Mouse (Mus musculus): ENCODE results near the gene Mettl3. TPM values are rescaled to one million over a fixed set of nuclear protein-coding genes. Genes with fewer than 3 reads are reported as not detected.
"Not testable (repeated sequence)": the region's sequence is repeated elsewhere in the genome, so short reads cannot be mapped to it uniquely, and the experiment has no call there.

The Mettl3 gene
- total RNA-seq, 2 experiments from 2014 or later = 39.8 to 41.5 TPM

DNA sequence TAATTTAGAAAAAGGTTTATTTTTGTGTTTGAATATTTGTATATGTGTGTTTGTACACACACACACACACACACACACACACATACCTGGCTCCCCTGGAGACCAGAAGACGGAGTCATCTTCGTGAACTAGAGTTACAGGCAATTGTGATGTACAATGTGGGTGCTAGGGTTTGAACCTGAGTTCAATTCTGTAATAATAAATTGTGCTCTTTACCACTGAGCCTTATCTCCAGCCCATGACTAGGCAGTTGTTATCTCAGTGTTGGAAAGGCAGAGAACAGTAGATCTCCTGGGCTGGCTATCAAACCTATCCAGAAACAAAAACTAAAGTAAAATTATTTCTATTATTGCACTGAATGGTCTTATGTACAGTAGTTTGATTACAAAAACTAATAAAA lies 1.2 kb upstream of the Mettl3 start:
- intact Hi-C loops (cut with DNase I) = no loop called here
- no peak for DNase-seq (ENCODE audit: low spot score in 2 of 2)

DNA sequence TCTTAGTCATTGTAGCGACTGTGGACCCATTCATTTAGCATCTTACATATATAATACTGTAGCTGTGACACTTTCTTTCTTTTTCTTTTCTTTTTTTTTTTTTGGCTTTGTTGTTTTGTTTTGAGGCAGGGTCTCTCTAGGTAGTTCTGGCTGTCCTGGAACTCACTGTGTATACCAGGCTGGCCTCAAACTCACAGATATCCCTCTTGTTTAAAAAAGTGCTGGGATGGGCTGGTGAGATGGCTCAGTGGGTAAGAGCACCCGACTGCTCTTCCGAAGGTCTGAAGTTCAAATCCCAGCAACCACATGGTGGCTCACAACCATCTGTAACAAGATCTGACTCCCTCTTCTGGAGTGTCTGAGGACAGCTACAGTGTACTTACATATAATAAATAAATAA lies 1.4 kb downstream of the Mettl3 start:
- intact Hi-C loops (cut with DNase I); DNase-seq (ENCODE audit: low spot score in 2 of 2): not testable (repeated sequence)

DNA sequence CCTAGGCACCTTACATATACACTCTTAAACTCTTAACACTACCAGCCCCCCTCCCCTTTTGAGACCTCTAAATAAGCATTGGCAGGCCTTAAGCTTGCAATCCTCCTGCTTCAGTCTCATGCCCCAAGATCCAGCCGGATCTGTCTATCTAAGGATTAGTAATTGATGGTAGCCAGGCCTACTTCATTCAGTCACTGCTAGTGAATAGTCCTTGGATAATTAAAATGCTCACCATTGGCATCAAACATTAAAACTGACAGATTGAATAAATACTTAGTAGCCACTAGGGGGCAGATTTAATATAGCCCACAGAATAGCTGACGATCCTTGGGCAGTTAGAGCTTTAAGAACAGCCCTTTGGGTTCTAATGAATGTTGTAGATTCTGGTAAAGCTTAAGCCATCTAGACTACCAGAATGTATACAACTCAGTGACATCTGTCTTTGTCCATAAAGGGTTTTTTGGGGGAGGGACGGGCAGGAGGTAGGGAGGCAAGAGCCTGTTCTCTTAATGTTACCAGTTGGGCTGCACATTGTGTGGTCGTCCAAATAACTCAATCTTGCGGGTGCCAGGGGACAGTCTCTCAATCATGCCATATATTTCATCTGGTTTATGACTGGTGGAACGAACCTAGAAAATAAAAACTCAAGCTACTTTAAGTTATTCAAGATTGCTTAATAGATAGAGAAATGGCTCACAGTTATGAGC lies 9.2 kb downstream of the Mettl3 start:
- intact Hi-C loops (cut with DNase I) = loop anchor here (2.0 kb wide), 1 partner anchor 43 kb away; no protein-coding TSS in a partner anchor
- no peak for DNase-seq (ENCODE audit: low spot score in 2 of 2)

DNA sequence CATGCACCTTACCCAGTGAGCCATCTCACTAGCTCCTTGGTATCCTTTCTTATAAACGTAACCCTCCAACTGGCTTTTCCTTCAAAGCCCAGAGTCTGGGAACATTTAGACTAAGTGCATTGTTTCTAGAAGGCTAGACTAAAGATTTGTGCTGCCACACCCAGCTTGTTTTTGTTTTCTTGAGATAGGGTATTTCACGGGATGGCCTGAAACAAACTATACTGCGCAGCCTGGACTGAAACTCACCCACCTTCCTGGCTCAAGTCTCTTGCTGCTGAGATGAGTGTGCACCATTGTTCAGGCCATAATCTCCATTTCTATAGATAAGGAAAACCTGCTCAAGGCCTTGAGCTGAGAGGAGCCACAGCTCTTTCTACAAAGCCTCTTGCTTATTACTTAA lies 20.7 kb downstream of the Mettl3 start:
- DNase-seq (ENCODE audit: low spot score in 2 of 2) = no peak
- intact Hi-C loops (cut with DNase I) = loop anchor here (10.0 kb wide), 1 partner anchor 399 kb away; the partner anchor contains the start of gene Mettl17

DNA sequence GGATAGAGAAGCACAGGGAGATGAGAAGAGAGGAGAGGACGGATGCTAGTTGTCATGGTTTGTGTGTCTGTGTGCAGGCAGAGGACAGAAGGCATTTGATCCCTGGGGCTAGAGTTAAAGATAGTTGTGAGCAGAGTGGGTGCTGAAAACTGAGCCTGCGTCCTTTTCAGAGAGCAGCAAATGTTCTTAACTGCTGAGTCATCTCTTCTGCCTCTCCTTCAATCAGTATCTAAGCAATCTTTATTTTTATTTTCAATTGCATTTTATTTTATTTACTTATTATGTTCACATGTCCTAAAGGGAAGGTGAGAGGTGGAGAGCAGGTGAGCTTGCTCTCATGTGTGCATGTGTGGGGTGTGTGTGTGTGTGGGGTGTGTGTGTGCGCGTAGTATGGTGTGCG lies 21.3 kb downstream of the Mettl3 start:
- DNase-seq (ENCODE audit: low spot score in 2 of 2) = peak in 1 of 2 experiments; percentile 8
- intact Hi-C loops (cut with DNase I) = loop anchor here (10.0 kb wide), 1 partner anchor 399 kb away; the partner anchor contains the start of gene Mettl17

DNA sequence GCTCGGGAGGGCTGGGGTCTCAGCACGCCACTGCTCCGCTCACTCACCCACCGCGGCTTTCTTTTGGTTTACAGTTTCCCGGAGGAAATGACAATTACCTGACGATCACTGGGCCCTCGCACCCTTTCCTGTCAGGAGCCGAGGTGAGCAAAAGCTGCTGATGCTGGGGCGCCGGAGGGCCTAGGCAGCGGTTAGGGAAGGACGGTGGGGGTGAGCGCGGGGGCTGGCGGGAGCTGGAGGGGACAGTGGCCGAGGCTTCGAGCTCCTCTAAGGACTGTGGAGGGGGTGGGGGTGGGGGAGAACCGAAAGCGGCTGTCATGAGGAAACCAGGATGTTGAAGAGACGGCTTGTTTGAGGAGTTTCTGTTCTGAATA lies 25.2 kb downstream of the Mettl3 start:
- intact Hi-C loops (cut with DNase I) = loop anchor here (1.0 to 10.0 kb wide), 4 partner anchors 22 to 395 kb away; partner anchors contain the start of genes Chd8, Mettl17 and Mettl3
- DNase-seq (ENCODE audit: low spot score in 2 of 2) = no peak

DNA sequence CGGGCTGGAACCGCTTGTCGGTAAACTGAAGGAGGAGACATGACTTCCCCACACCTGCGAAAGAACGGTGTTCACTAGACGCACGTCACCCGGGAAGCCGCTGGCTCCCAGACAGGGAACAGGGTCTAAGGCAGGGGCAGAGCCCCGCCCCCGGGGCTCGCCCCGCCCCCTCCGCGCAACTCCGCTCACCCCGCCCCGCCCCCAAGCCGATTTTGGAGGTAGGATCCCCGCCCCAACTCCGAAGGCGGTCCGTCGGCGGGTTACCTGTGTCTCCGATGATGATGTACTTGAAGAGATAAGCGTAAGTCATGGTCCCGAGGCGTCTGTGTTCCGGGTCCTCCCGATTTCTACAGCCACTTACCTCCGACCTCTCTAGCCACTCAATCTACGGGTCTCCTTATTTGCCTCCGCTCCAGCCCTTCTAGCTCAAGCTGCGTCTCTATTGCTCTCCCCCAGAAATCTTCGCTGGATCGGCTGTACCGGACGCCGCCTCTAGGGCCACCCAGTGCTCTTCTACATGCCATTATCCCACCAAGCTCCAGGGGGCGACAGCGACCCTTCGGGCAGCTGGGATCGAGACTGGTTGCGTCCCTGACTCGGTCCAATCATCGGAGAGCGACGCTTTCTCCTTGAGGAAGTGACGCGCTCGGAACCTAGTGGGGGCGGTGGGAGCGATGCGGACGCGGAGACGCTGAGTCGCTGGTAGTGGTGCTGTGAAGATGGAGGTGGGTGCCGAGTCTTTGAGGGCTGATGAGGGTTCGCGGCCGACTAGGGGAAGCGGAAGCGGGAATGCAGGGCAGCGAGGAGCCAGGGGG lies 25.8 kb downstream of the Mettl3 start, which contains the start of the genes Tox4 and Rab2b:
Gene Tox4, plus strand, starts transcription at position 215 of the 815 bp plus-strand sequence.
Gene Rab2b, minus strand, starts transcription at position 614 of the 815 bp plus-strand sequence.
- DNase-seq (ENCODE audit: low spot score in 2 of 2) = peak; percentile 99 to 100
- intact Hi-C loops (cut with DNase I) = loop anchor here (1.0 to 2.0 kb wide), 3 partner anchors 22 to 54 kb away; partner anchors contain the start of genes Chd8 and Mettl3

DNA sequence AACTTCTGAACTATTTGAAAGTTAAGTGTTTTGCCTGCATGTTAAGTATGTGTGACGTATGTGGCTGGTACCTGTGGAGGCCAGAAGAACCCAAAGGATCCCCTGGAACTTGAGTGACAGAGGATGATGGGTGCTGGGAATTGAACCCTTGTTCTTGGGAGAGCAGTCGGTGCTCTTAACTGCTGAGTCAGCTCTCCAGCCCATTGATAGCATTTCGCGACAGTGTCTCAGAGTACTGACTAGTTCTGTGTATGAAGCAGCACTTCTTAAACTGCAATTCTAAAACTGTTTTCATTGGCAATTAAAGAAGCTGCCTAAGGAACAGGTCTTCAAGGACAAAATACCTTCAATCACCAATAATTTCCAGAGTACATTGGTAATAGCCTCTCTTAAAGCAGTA lies 27.7 kb downstream of the Mettl3 start:
- no peak for DNase-seq (ENCODE audit: low spot score in 2 of 2)
- intact Hi-C loops (cut with DNase I) = no loop called here

DNA sequence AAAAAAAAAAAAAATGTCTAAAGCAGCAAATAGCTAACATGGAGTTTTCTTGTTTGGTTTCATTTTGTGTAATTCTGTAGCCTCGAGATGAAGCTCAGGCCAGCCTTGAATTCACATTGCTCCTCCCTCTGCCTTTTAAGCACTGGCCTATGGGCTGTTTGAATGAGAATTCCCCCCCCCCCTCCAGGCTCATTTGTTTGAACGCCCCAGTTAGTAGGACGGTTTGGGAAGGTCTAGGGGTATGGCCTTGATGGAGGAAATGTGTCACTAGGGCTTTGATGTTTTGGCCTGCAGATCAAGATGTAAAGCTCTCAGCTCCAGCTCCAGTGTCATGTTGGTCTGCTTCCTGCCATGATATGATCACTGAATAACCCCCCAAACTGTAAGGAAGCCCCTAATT lies 32.1 kb downstream of the Mettl3 start:
- intact Hi-C loops (cut with DNase I) = no loop called here
- DNase-seq (ENCODE audit: low spot score in 2 of 2) = no peak

DNA sequence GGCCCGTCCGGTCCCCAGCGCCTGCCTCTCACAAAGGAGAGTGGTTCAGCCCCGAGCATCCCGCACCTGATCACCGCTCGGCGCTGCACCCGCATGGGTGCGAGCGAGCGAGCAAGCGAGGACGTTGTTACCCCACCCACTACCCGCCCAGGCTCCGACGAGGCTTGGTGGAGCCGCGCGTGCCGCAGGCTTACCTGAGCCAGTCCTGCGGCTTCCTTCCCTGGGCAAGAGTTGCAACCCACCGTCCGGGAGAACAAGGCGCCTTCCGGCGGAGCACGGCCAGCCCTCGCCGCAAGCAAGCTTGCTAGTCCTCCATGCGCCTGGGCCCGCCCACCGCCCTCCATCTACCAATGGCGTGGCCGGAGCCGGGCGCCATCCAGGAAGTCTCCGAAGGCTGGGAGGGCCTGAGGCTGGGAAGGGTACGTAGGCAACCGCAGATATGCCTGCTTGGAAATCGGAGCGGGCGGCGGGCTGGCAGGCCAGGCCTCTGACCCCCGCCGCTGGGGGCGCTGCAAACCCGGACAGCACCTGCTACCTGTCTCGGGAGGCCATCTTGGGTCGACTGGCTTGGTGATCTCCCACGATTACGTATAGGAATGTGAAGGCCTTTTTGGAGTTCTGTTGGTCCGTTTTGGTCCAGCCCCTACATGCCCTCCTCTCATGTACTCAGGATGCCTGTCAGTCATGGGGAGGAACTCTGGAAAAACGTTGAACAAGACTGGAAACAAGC lies 47.3 kb downstream of the Mettl3 start, which contains the start of gene Chd8:
Gene Chd8, minus strand, starts transcription at position 297 of the 730 bp plus-strand sequence.
- intact Hi-C loops (cut with DNase I) = loop anchor here (1.0 to 10.0 kb wide), 4 partner anchors 13 to 1163 kb away; partner anchors contain the start of genes Ang, Rab2b, Rnase4 and Supt16
- DNase-seq (ENCODE audit: low spot score in 2 of 2) = peak; percentile 99

DNA sequence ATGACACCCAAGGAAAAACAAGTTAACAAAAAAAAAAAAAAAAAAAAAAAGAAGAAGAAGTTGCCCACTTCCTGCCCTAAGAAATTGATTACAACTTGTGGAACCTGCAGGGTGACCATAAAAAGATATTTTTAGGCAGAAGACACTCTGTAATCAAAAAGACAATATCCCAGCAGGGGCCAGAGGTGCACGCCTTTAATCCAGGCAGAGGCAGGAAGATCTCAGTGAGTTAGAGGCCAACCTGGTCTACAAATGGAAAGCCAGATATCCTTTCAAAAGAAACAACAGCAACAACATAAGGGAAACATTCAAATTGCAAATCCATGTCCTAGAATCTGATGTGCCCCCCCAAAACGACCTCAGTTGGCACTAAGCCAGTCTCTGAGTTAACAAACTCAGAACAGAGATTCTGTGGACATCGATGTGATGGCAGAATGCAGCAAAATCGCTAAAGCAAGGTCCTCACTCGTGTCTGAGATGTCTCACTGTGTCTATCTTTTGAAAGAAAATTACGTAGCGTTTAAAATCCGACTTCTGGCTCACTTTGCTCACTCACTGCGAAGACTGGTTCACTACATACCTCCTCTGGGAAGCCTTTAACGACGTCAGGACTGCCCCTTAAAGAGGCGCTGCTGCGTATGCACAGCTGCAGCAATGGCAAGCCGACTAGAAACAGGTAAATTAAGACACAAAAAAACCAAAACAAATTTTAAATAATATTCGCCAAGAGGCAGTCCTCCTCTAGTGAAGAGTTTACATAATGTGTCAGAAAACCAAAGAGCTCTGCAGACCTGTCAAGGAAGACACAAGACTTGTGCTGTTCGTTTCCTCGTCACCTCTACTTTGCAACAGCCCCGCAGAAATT lies 48.4 kb downstream of the Mettl3 start:
- peak; percentile 23 to 47 for DNase-seq (ENCODE audit: low spot score in 2 of 2)
- intact Hi-C loops (cut with DNase I) = loop anchor here (1.0 to 10.0 kb wide), 3 partner anchors 12 to 1162 kb away; partner anchors contain the start of genes Ang, Rab2b, Rnase4 and Tox4

DNA sequence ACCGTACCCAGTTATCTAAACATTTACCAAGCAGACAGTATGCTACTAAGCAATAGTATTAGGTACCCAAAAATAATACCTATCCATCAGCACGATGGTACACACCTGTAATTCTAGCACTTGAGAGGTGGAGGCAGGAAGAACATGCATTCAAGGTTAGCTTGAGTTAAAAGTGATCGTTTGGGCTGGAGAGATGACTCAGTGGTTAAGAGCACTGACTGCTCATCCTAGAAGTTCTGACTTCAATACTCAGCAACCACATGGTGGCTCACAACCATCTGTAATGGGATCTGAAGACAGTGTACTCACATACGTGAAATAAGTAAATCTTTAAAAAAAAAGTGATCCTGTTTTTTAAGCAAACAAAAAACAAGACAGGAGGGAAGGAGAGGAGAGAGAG lies 58.8 kb downstream of the Mettl3 start:
- intact Hi-C loops (cut with DNase I) = no loop called here
- DNase-seq (ENCODE audit: low spot score in 2 of 2) = no peak

Other genes starting within 250 kb of the Mettl3 start
- gene Hnrnpc, start 201.1 kb downstream of the Mettl3 start, total RNA-seq (2021) = 100 to 1,000 TPM; 226 to 228 TPM
- gene Rpgrip1, start 194.4 kb downstream of the Mettl3 start, total RNA-seq (2021) = 1 to 10 TPM; 2.4 to 2.8 TPM
- 10 to 100 TPM; 50.5 to 52.0 TPM for gene Supt16, start 107.7 kb downstream of the Mettl3 start, total RNA-seq (2021)
- gene Chd8, start 47.3 kb downstream of the Mettl3 start, total RNA-seq (2021) = 100 to 1,000 TPM; 115 to 122 TPM
- gene Tox4, start 26.0 kb downstream of the Mettl3 start, total RNA-seq (2021) = 10 to 100 TPM; 65.5 to 66.8 TPM
- 10 to 100 TPM; 30.9 to 32.4 TPM for gene Rab2b, start 25.6 kb downstream of the Mettl3 start, total RNA-seq (2021)
- 10 to 100 TPM; 32.3 to 33.4 TPM for gene Sall2, start 23.6 kb upstream of the Mettl3 start, total RNA-seq (2021)
- not detected for gene Olfr1513, start 51.3 kb upstream of the Mettl3 start, total RNA-seq (2021)
- gene Olfr1512, start 74.0 kb upstream of the Mettl3 start, total RNA-seq (2021) = not detected
- gene Olfr1511, start 92.3 kb upstream of the Mettl3 start, total RNA-seq (2021) = not detected
- not detected for gene Olfr1510, start 109.2 kb upstream of the Mettl3 start, total RNA-seq (2021)
- gene Olfr1509, start 137.9 kb upstream of the Mettl3 start, total RNA-seq (2021) = not detected
- gene Olfr1508, start 162.4 kb upstream of the Mettl3 start, total RNA-seq (2021) = not detected
- not detected for gene Olfr1507, start 190.6 kb upstream of the Mettl3 start, total RNA-seq (2021)